Mouse (Mus musculus) heart, adult 8-10 months (tissue): ENCODE data around the gene Pigo. TPM values are rescaled to one million over a fixed set of nuclear protein-coding genes. Genes with fewer than 3 reads are reported as not detected.
"Not testable (repeated sequence)": the region's sequence is repeated elsewhere in the genome, so short reads cannot be mapped to it uniquely, and the experiment has no call there.

Source experiments
- DNase-seq: peaks from one replicate; pipeline ENCODE4 v3.0.0; 2022; ENCODE audit warnings: low spot score
- total RNA-seq, 4 experiments: library from RNA; stranded (reverse); gene quantifications; 2 replicates each; pipeline ENCODE4 v1.2.4; 2022

Pigo gene
- total RNA-seq, 4 experiments from 2014 or later, result 19.6 to 27.4 (median 23.6) TPM

GRCm38 (mm10) chr4:43002756-43003439, 22.7 kb downstream of the Pigo start:
- no peak for DNase-seq

GRCm38 (mm10) chr4:43001272-43001671, 24.3 kb downstream of the Pigo start:
- no peak for DNase-seq

- DNase-seq, result peak; percentile 99
These were observed 25.3 kb downstream of the Pigo start, which contains the start of gene Vcp for GRCm38 (mm10) chr4:43000141-43000986. Gene Vcp, minus strand, starts transcription at chr4:43000507.

- peak; percentile 60 for DNase-seq
These were observed 26.0 kb downstream of the Pigo start for GRCm38 (mm10) chr4:42999451-43000140.

- DNase-seq, result no peak
These were observed 27.6 kb downstream of the Pigo start for GRCm38 (mm10) chr4:42998022-42998421.

GRCm38 (mm10) chr4:42988296-42988695, 37.3 kb downstream of the Pigo start:
- DNase-seq, result no peak

GRCm38 (mm10) chr4:42980467-42980866, 45.2 kb downstream of the Pigo start:
- not testable (repeated sequence) for DNase-seq

GRCm38 (mm10) chr4:42978062-42978461, 47.6 kb downstream of the Pigo start:
- DNase-seq, result no peak

- no peak for DNase-seq
These were observed 51.8 kb downstream of the Pigo start for GRCm38 (mm10) chr4:42973868-42974267.

GRCm38 (mm10) chr4:42972952-42973351, 52.7 kb downstream of the Pigo start:
- DNase-seq, result no peak

GRCm38 (mm10) chr4:42969304-42969703, 56.3 kb downstream of the Pigo start, which contains the start of gene 1700022I11Rik:
Gene 1700022I11Rik, plus strand, starts transcription at chr4:42969604.
- no peak for DNase-seq

Other genes with a start within 250 kb of the Pigo start
- gene Fam205a1, start 171.9 kb downstream of the Pigo start, total RNA-seq, result not detected
- not detected for gene Gm12394, start 169.0 kb downstream of the Pigo start, total RNA-seq
- gene Fam205c, start 151.6 kb downstream of the Pigo start, total RNA-seq, result 10 to 100 TPM in 2 of 4 experiments, 1 to 10 TPM in 2; 7.5 to 11.8 (median 10.3) TPM
- 1 to 10 TPM; 4.3 to 9.8 (median 7.0) TPM for gene Phf24, start 109.2 kb downstream of the Pigo start, total RNA-seq
- gene Dnajb5, start 76.0 kb downstream of the Pigo start, total RNA-seq, result 100 to 1,000 TPM in 2 of 4 experiments, 10 to 100 TPM in 2; 65.1 to 119 (median 88.0) TPM
- gene 1700022I11Rik, start 56.2 kb downstream of the Pigo start, total RNA-seq, result not detected
- 100 to 1,000 TPM; 255 to 280 (median 263) TPM for gene Vcp, start 25.3 kb downstream of the Pigo start, total RNA-seq
- gene Fancg, start 15.3 kb downstream of the Pigo start, total RNA-seq, result 1 to 10 TPM; 1.7 to 2.8 (median 2.2) TPM
- 100 to 1,000 TPM; 104 to 110 (median 108) TPM for gene Stoml2, start 5.9 kb upstream of the Pigo start, total RNA-seq
- gene Fam214b, start 20.4 kb upstream of the Pigo start, total RNA-seq, result 10 to 100 TPM; 25.7 to 34.1 (median 30.1) TPM
- 10 to 100 TPM in 3 of 4 experiments, 1 to 10 TPM in 1; 7.7 to 11.7 (median 10.1) TPM for gene Unc13b, start 33.1 kb upstream of the Pigo start, total RNA-seq
- under 1 TPM in 1 of 4 experiments, not detected in 3; 0.09 TPM for gene Atp8b5, start 241.3 kb upstream of the Pigo start, total RNA-seq